Mouse (Mus musculus): ENCODE data around the gene Sag. TPM values are rescaled to one million over a fixed set of nuclear protein-coding genes. Genes with fewer than 3 reads are reported as not detected.

The Sag gene
- polyA plus RNA-seq, 1 experiment from 2014 or later, result 0.49 TPM

DNA sequence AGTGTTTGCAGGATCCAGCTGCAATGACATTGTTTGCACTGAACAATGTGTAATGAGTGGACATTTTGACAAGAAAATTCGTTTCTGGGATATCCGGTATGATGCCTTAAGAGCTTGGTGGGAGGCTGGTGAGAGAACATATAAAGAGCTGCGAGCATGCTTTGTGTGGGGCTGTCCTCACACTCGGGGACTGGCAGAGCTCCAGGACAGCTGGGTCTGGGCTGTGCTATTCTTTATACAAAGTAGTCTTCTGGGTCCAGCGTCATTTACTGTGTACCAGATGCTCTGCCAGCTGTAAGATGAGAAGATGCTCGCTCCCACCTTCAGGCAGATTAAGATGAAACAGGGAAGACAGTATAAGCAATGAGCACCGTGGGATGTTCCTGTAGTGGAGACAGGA lies 17.2 kb upstream of the Sag start:
- Histone ChIP-seq H3K4me3 (ENCODE audit: low read depth, low read length) (no peak overlapping the region), H3K27ac (ENCODE audit: low read length) (0 out of 2 replicates have a peak overlapping the region, but pooled peaks have one; percentile 16), H3K36me3 (ENCODE audit: insufficient read depth, low read length) (peaks cover 38% of the 10 kb centered on the region), H3K9ac (replicated peaks; ENCODE audit: low read depth) (no peak overlapping the region), H3K9me3 (ENCODE audit: low read length) (no peaks in the 10 kb centered on the region), H3K27me3 (replicated peaks; ENCODE audit: insufficient read depth, low read length) (no peaks in the 10 kb centered on the region), H3K4me2 (replicated peaks; ENCODE audit: low read depth, low read length) (no peak overlapping the region), H3K4me1 (ENCODE audit: insufficient read depth, low read depth, low read length) (no peaks in the 10 kb centered on the region)
- ATAC-seq (peak; percentile 86), DNase-seq (ENCODE audit: low spot score) (peak; percentile 67)
- WGBS, result 45% methylated on average over 7 of the region's 7 CpGs
- TF ChIP-seq EP300 (IDR thresholded peaks at IDR 0.05), result no peak

DNA sequence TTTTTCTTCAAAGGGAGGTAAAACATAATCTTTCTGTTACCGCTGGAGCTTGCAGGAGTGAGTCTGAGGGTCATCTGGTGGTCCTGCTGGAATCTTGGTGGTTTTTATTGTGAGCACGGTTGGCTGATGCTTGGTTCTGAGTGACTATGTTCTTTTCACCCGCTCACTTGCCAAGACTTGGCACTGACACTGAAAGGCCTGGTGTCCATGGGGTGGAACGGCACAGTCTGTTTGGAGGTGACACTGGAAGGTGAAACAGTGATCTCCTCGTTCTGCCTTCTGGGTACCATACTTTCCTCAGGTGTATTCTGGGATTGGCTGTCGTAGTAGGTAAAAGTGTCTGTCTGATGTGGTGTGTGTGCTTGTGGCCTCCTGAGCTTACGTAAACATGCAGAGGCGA lies 13.8 kb upstream of the Sag start:
- 89% methylated on average over 8 of the region's 8 CpGs for WGBS

DNA sequence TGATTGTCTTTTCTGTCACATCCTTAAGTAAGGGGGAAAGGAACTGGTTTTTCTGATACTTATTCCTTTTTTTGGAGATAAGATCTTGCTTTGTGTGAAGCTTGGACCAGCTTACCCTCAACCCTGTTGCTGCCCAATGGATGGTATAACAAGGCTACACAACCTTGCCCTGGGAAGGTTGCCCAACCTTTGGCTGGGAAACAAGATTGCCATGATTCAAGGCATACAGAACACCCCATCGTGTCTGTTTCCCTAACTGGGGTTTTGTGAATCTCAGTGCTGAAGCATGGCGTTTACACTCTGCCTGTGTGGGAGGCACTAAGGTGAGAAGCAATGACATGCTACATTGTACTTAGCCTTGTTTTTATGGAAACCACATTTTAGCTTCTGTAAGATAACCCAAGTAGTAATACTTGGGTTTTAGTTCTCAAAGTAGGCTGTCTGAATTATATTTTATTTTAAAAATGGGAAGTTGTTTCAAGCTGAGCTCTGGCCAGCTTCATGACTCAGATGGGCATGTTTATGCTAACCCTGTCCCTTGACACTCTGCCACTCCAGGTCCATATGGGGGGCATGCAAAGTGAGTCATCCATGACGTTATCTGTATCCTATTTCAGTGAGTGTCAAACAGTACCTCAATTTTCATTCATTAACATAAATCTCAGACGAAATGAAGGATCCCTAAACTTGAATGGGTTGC lies 10.9 kb upstream of the Sag start:
- ATAC-seq, result no peak

More for the DNA sequence above, 13.8 kb upstream of the Sag start:
- no peak for DNase-seq (ENCODE audit: low spot score)
- no peaks in the 10 kb centered on the region for H3K9me3 ChIP-seq (ENCODE audit: low read length)
- H3K4me2 ChIP-seq (replicated peaks; ENCODE audit: low read depth, low read length), result no peak overlapping the region
- no peak for ATAC-seq
- TF ChIP-seq CTCF (IDR thresholded peaks at IDR 0.05), result no peak
- TF ChIP-seq EP300 (IDR thresholded peaks at IDR 0.05), result no peak
- H3K27ac ChIP-seq (ENCODE audit: low read length), result no peak overlapping the region
- H3K36me3 ChIP-seq (ENCODE audit: insufficient read depth, low read length), result peaks cover 35% of the 10 kb centered on the region
- H3K9ac ChIP-seq (replicated peaks; ENCODE audit: low read depth), result no peak overlapping the region
- no peaks in the 10 kb centered on the region for H3K27me3 ChIP-seq (replicated peaks; ENCODE audit: insufficient read depth, low read length)
- H3K4me3 ChIP-seq (ENCODE audit: low read depth, low read length), result no peak overlapping the region
- no peaks in the 10 kb centered on the region for H3K4me1 ChIP-seq (ENCODE audit: insufficient read depth, low read depth, low read length)

DNA sequence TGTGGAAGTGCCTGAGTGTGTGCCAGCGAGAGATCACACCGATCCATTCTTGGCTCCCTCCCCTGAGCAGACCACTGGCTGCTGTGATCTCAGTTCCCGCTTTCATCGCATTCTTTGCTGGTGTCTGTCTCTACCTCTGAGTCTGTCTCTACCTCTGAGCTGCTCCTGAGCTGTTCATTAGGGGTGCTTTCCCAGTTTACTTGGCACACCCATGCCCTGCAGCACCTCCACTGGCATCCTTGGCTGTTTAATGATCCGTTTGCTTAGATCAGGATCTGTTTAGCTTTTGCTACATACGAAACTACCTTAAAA lies 10.4 kb upstream of the Sag start:
- no peak overlapping the region for H3K4me3 ChIP-seq (ENCODE audit: low read depth, low read length)
- ATAC-seq (no peak), DNase-seq (ENCODE audit: low spot score) (no peak)
- no peak overlapping the region for H3K27ac ChIP-seq (ENCODE audit: low read length)
- no peaks in the 10 kb centered on the region for H3K9me3 ChIP-seq (ENCODE audit: low read length)
- no peaks in the 10 kb centered on the region for H3K27me3 ChIP-seq (replicated peaks; ENCODE audit: insufficient read depth, low read length)
- TF ChIP-seq CTCF (IDR thresholded peaks at IDR 0.05) (no peak), EP300 (IDR thresholded peaks at IDR 0.05) (no peak)
- H3K4me1 ChIP-seq (ENCODE audit: insufficient read depth, low read depth, low read length), result no peaks in the 10 kb centered on the region
- 86% methylated on average over 6 of the region's 6 CpGs for WGBS
- no peak overlapping the region for H3K4me2 ChIP-seq (replicated peaks; ENCODE audit: low read depth, low read length)
- H3K9ac ChIP-seq (replicated peaks; ENCODE audit: low read depth), result no peak overlapping the region
- H3K36me3 ChIP-seq (ENCODE audit: insufficient read depth, low read length), result peaks cover 32% of the 10 kb centered on the region

More for the DNA sequence above, 10.9 kb upstream of the Sag start:
- Histone ChIP-seq H3K9ac (replicated peaks; ENCODE audit: low read depth) (no peak overlapping the region), H3K27me3 (replicated peaks; ENCODE audit: insufficient read depth, low read length) (no peaks in the 10 kb centered on the region), H3K36me3 (ENCODE audit: insufficient read depth, low read length) (peaks cover 32% of the 10 kb centered on the region), H3K9me3 (ENCODE audit: low read length) (no peaks in the 10 kb centered on the region), H3K4me3 (ENCODE audit: low read depth, low read length) (no peak overlapping the region), H3K4me1 (ENCODE audit: insufficient read depth, low read depth, low read length) (no peaks in the 10 kb centered on the region), H3K27ac (ENCODE audit: low read length) (no peak overlapping the region), H3K4me2 (replicated peaks; ENCODE audit: low read depth, low read length) (no peak overlapping the region)
- 76% methylated on average over 4 of the region's 4 CpGs for WGBS
- no peak for TF ChIP-seq CTCF (IDR thresholded peaks at IDR 0.05)
- no peak for TF ChIP-seq EP300 (IDR thresholded peaks at IDR 0.05)
- no peak for DNase-seq (ENCODE audit: low spot score)

DNA sequence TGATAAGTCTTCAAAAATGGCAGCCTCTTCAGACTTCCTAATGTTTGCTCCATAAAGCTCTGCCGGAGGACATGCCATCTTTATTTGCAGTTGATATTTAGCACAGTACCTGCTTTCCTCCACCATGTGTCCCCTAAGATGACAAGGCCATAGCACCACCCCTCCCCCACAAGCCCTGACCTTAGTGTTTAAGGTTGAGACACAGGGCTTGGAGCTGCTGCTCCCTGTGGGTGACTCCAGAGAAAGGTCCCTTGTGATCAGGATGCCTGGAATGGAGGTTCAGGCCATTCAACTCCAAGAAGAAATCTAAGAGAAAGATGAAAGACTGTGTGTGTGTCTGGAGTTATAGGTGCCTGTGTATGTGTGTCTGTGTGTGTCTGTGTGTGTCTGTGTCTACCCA lies 5.8 kb upstream of the Sag start:
- no peaks in the 10 kb centered on the region for H3K4me1 ChIP-seq (ENCODE audit: insufficient read depth, low read depth, low read length)
- ATAC-seq (no peak), DNase-seq (ENCODE audit: low spot score) (no peak)
- no peaks in the 10 kb centered on the region for H3K27me3 ChIP-seq (replicated peaks; ENCODE audit: insufficient read depth, low read length)
- no peak for TF ChIP-seq EP300 (IDR thresholded peaks at IDR 0.05)
- TF ChIP-seq CTCF (IDR thresholded peaks at IDR 0.05), result no peak
- H3K4me3 ChIP-seq (ENCODE audit: low read depth, low read length), result no peak overlapping the region
- peaks cover 6% of the 10 kb centered on the region; the same call in 1 of the 2 replicates for H3K36me3 ChIP-seq (ENCODE audit: insufficient read depth, low read length)
- no peak overlapping the region for H3K27ac ChIP-seq (ENCODE audit: low read length)
- H3K9ac ChIP-seq (replicated peaks; ENCODE audit: low read depth), result no peak overlapping the region
- WGBS, result 71% methylated on average over 1 of the region's 1 CpGs
- no peaks in the 10 kb centered on the region for H3K9me3 ChIP-seq (ENCODE audit: low read length)
- no peak overlapping the region for H3K4me2 ChIP-seq (replicated peaks; ENCODE audit: low read depth, low read length)

DNA sequence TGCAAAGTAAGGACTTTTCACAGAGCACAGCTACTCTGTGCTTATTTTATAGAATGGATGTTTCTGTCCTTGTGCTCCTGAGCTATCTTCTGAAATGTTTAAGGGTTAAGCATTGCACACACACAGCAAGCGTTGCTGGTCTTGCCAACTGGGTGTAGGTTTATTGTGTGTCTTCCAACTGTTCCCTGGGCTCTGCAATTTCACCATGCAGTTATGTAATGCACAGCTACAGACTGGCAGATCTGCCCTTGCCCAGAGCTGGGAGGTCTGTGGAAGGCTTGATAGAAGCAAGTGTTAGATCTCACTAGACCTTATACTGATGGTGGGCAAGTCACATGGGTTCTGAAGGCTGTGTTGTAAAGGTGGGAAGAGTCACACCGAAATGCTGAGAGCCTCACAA lies 5.2 kb upstream of the Sag start:
- no peak overlapping the region for H3K4me3 ChIP-seq (ENCODE audit: low read depth, low read length)
- no peaks in the 10 kb centered on the region for H3K9me3 ChIP-seq (ENCODE audit: low read length)
- no peaks in the 10 kb centered on the region for H3K4me1 ChIP-seq (ENCODE audit: insufficient read depth, low read depth, low read length)
- 0 out of 2 replicates have a peak, but pooled peaks cover 3% of the 10 kb centered on the region for H3K36me3 ChIP-seq (ENCODE audit: insufficient read depth, low read length)
- no peak for DNase-seq (ENCODE audit: low spot score)
- no peaks in the 10 kb centered on the region for H3K27me3 ChIP-seq (replicated peaks; ENCODE audit: insufficient read depth, low read length)
- H3K4me2 ChIP-seq (replicated peaks; ENCODE audit: low read depth, low read length), result no peak overlapping the region
- TF ChIP-seq CTCF (IDR thresholded peaks at IDR 0.05), result no peak
- TF ChIP-seq EP300 (IDR thresholded peaks at IDR 0.05), result no peak
- no peak for ATAC-seq
- no peak overlapping the region for H3K27ac ChIP-seq (ENCODE audit: low read length)
- H3K9ac ChIP-seq (replicated peaks; ENCODE audit: low read depth), result no peak overlapping the region
- 74% methylated on average over 2 of the region's 2 CpGs for WGBS

Measured in lung, postnatal 0 days (tissue).